Mouse (Mus musculus): Measurements from ENCODE around the gene Col26a1. TPM values are rescaled to one million over a fixed set of nuclear protein-coding genes. Genes with fewer than 3 reads are reported as not detected.

Col26a1 gene
- polyA plus RNA-seq (2012) = 0.03 TPM in 1 of 2 replicates, not detected in the other

GRCm38 (mm10) chr5:136882788-136883439, at the start of gene Col26a1:
Gene Col26a1, minus strand, starts transcription at chr5:136883209.
- TF ChIP-seq GATA1 (IDR thresholded peaks at IDR 0.05; ENCODE audit: low read length) = no peak

- TF ChIP-seq GATA1 (IDR thresholded peaks at IDR 0.05; ENCODE audit: low read length) = no peak
Observed at GRCm38 (mm10) chr5:136931896-136932295, 48.9 kb upstream of the Col26a1 start.

GRCm38 (mm10) chr5:136929073-136929472, 46.1 kb upstream of the Col26a1 start:
- TF ChIP-seq GATA1 (IDR thresholded peaks at IDR 0.05; ENCODE audit: low read length) = no peak

- TF ChIP-seq GATA1 (IDR thresholded peaks at IDR 0.05; ENCODE audit: low read length) = no peak
Observed at GRCm38 (mm10) chr5:136923751-136924478, 40.9 kb upstream of the Col26a1 start.

- no peak for TF ChIP-seq GATA1 (IDR thresholded peaks at IDR 0.05; ENCODE audit: low read length)
Observed at GRCm38 (mm10) chr5:136922830-136923229, 39.8 kb upstream of the Col26a1 start.

- no peak for TF ChIP-seq GATA1 (IDR thresholded peaks at IDR 0.05; ENCODE audit: low read length)
Observed at GRCm38 (mm10) chr5:136919546-136920301, 36.7 kb upstream of the Col26a1 start.

- TF ChIP-seq GATA1 (IDR thresholded peaks at IDR 0.05; ENCODE audit: low read length) = no peak
Observed at GRCm38 (mm10) chr5:136918655-136919472, 35.9 kb upstream of the Col26a1 start.

- TF ChIP-seq GATA1 (IDR thresholded peaks at IDR 0.05; ENCODE audit: low read length) = no peak
Observed at GRCm38 (mm10) chr5:136917613-136918242, 34.7 kb upstream of the Col26a1 start.

GRCm38 (mm10) chr5:136914183-136914582, 31.2 kb upstream of the Col26a1 start:
- TF ChIP-seq GATA1 (IDR thresholded peaks at IDR 0.05; ENCODE audit: low read length) = no peak

- TF ChIP-seq GATA1 (IDR thresholded peaks at IDR 0.05; ENCODE audit: low read length) = no peak
Observed at GRCm38 (mm10) chr5:136907991-136908857, 25.2 kb upstream of the Col26a1 start, which contains the start of gene Ift22. Gene Ift22, plus strand, starts transcription at chr5:136908150.

GRCm38 (mm10) chr5:136907587-136907986, 24.6 kb upstream of the Col26a1 start:
- no peak for TF ChIP-seq GATA1 (IDR thresholded peaks at IDR 0.05; ENCODE audit: low read length)

GRCm38 (mm10) chr5:136905630-136906029, 22.6 kb upstream of the Col26a1 start:
- no peak for TF ChIP-seq GATA1 (IDR thresholded peaks at IDR 0.05; ENCODE audit: low read length)

- TF ChIP-seq GATA1 (IDR thresholded peaks at IDR 0.05; ENCODE audit: low read length) = no peak
Observed at GRCm38 (mm10) chr5:136904621-136905020, 21.6 kb upstream of the Col26a1 start.

- no peak for TF ChIP-seq GATA1 (IDR thresholded peaks at IDR 0.05; ENCODE audit: low read length)
Observed at GRCm38 (mm10) chr5:136895529-136895963, 12.5 kb upstream of the Col26a1 start.
